Mouse (Mus musculus) ES-E14 (cell line): ENCODE measurements around the gene Mpp1. TPM values are rescaled to one million over a fixed set of nuclear protein-coding genes. Genes with fewer than 3 reads are reported as not detected.

Source experiments
- DNase-seq: peaks from one replicate; pipeline ENCODE4 v3.0.0-alpha.2; 2013; ENCODE audit warnings: low read depth, low spot score
- H3K27ac ChIP-seq: 2 replicates; pipeline ENCODE4 v1.5.1; 2012; ENCODE audit warnings: low read depth, mild to moderate bottlenecking, low read length, moderate library complexity, mixed read lengths; ENCODE audit not compliant: poor library complexity, insufficient read depth, severe bottlenecking
- H3K36me3 ChIP-seq: 2 replicates; pipeline ENCODE4 v1.6.1; 2012; ENCODE audit warnings: mild to moderate bottlenecking, low read length, moderate library complexity, mixed read lengths; ENCODE audit not compliant: control insufficient read depth, poor library complexity, insufficient read depth, severe bottlenecking
- H3K4me1 ChIP-seq, 2 experiments: fragments of 150-350 bp in 1 of 2; sonication (generic) in 1 of 2; 2 replicates each; pipeline ENCODE4 v1.6.1; 2012; ENCODE audit warnings: low read length in 2 of 2, mild to moderate bottlenecking in 1 of 2, mixed read lengths in 1 of 2; ENCODE audit not compliant: control insufficient read depth in 2 of 2, insufficient read depth in 2 of 2, poor library complexity in 1 of 2
- H3K4me3 ChIP-seq, 2 experiments: fragments of 150-350 bp in 1 of 2; sonication (generic) in 1 of 2; 2 replicates each; pipeline ENCODE4 v1.5.1; 2012; ENCODE audit warnings: low read length in 2 of 2, low read depth in 1 of 2, mild to moderate bottlenecking in 1 of 2, mixed read lengths in 1 of 2; ENCODE audit not compliant: insufficient read depth in 1 of 2, poor library complexity in 1 of 2, severe bottlenecking in 1 of 2
- H3K9ac ChIP-seq: 2 replicates; pipeline ENCODE4 v1.6.1; 2012; ENCODE audit warnings: low read depth, mild to moderate bottlenecking, low read length, mixed read lengths; ENCODE audit not compliant: poor library complexity, insufficient read depth, severe bottlenecking
- H3K9me3 ChIP-seq: fragments of 150-350 bp; sonication (generic); 2 replicates; pipeline ENCODE4 v1.6.1; 2012; ENCODE audit warnings: low read depth, mild to moderate bottlenecking, low read length; ENCODE audit not compliant: control insufficient read depth, insufficient read depth
- CHD2 ChIP-seq: IDR thresholded peaks from 2 replicates; pipeline ENCODE4 v1.6.1; 2014; ENCODE audit warnings: mild to moderate bottlenecking, low read depth, low read length, inconsistent platforms
- HCFC1 ChIP-seq: IDR thresholded peaks from 2 replicates; pipeline ENCODE4 v1.6.1; 2012; ENCODE audit warnings: low read length, inconsistent platforms, borderline replicate concordance; ENCODE audit not compliant: insufficient read depth
- ZNF384 ChIP-seq: IDR thresholded peaks from 2 replicates; pipeline ENCODE4 v1.6.1; 2012; ENCODE audit warnings: low read depth, low read length, inconsistent platforms
- in situ Hi-C, 2 experiments: fragments of 600-800 bp; cut with MboI; formaldehyde crosslinking; loops; one replicate each; pipeline ENCODE4 v1.15.1; 2025; ENCODE audit warnings: low sequenced_read_pairs in 2 of 2, inconsistent platforms in 1 of 2; ENCODE audit not compliant: unreplicated experiment in 2 of 2
- total RNA-seq: library from RNA; depleted of rRNA; stranded (reverse); fragments of 300-350 nt; gene quantifications from 2 replicates; pipeline ENCODE4 v1.2.3, GENCODE M21; 2012; rRNA removed

Mpp1 gene
- total RNA-seq, 1 experiment = 25.1 TPM

DNA sequence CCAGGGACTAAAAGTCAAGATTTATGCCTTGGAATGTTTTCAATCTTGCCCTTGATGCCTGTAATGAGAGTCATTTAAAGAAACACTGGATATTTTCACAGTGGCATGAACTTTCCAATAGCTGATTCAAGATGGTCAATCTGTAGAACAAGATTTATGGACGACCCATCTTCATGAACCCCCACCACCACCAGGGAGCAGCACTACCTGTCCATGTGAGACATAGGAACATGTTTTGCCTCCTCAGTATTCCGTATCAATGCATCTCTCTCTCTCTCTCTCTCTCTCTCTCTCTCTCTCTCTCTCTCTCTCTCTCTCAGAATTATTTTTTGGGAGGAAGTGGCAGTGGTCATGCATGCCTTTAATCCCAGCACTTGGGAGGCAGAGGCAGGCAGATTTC is 48.5 kb downstream of the Mpp1 start:
- in situ Hi-C loops = no loop called here
- Histone ChIP-seq H3K9ac (no peak overlapping the region), H3K27ac (no peak overlapping the region), H3K4me3 (no peak overlapping the region), H3K9me3 (no peaks in the 10 kb centered on the region), H3K36me3 (no peaks in the 10 kb centered on the region), H3K4me1 (0 out of 4 replicates have a peak, but pooled peaks cover 0 to 1% of the 10 kb centered on the region in 2 experiments)
- TF ChIP-seq CHD2 (no peak), ZNF384 (no peak), HCFC1 (no peak)
- no peak for DNase-seq

Other genes with a start within 250 kb of the Mpp1 start
- gene Gab3, start 45.6 kb downstream of the Mpp1 start, total RNA-seq = 0.31 and 0.58 TPM in 2 replicates
- 190 and 231 TPM in 2 replicates for gene Dkc1, start 35.2 kb downstream of the Mpp1 start, total RNA-seq
- gene Smim9, start 32.8 kb upstream of the Mpp1 start, total RNA-seq = not detected in 2 replicates